Mouse (Mus musculus) bone marrow, adult 2 months (tissue): ENCODE data around the gene Pdik1l. TPM values are rescaled to one million over a fixed set of nuclear protein-coding genes. Genes with fewer than 3 reads are reported as not detected.
"Not testable (repeated sequence)": the region's sequence is repeated elsewhere in the genome, so short reads cannot be mapped to it uniquely, and the experiment has no call there.

Experiments
- H3K27ac ChIP-seq: fragments of 200-500 bp; 2 replicates; pipeline ENCODE4 v1.5.1; 2012; ENCODE audit warnings: low read depth, mild to moderate bottlenecking, control low read depth, inconsistent platforms, low read length; ENCODE audit not compliant: control insufficient read depth, poor library complexity, insufficient read depth
- H3K4me1 ChIP-seq: fragments of 200-500 bp; 2 replicates; pipeline ENCODE4 v1.6.1; 2011; ENCODE audit warnings: low read length; ENCODE audit not compliant: control insufficient read depth, insufficient read depth
- H3K4me3 ChIP-seq: fragments of 200-500 bp; replicated peaks from 2 replicates; pipeline ENCODE3; 2011; ENCODE audit warnings: mild to moderate bottlenecking, low read depth, low read length, control low read depth; ENCODE audit not compliant: control insufficient read depth
- CTCF ChIP-seq: fragments of 200-500 bp; IDR thresholded peaks from 2 replicates; pipeline ENCODE4 v1.5.1; 2011; ENCODE audit warnings: low read length, control low read depth; ENCODE audit not compliant: control insufficient read depth, insufficient read depth
- POLR2A ChIP-seq: fragments of 200-500 bp; IDR thresholded peaks from 2 replicates; pipeline ENCODE4 v1.6.1; 2011; ENCODE audit warnings: low read depth, mild to moderate bottlenecking, control low read depth, low read length, borderline replicate concordance; ENCODE audit not compliant: control insufficient read depth
- WGBS: fragments of 180-500 bp; shearing (Covaris S2); methylation state at CpG from one replicate; pipeline ENCODE4 v1.1.7; 2018; 5-methylcytosine and 5-hydroxymethylcytosine counted together
- polyA plus RNA-seq: library from polyadenylated mRNA; stranded (reverse); fragments of >200 nt; gene quantifications from 2 replicates; pipeline ENCODE4 v1.2.4, GENCODE M21; 2011; ENCODE audit warnings: low replicate concordance; ENCODE audit not compliant: missing spikeins, insufficient read depth, insufficient read length

Gene Pdik1l
- polyA plus RNA-seq, 1 experiment = 5.2 TPM

DNA sequence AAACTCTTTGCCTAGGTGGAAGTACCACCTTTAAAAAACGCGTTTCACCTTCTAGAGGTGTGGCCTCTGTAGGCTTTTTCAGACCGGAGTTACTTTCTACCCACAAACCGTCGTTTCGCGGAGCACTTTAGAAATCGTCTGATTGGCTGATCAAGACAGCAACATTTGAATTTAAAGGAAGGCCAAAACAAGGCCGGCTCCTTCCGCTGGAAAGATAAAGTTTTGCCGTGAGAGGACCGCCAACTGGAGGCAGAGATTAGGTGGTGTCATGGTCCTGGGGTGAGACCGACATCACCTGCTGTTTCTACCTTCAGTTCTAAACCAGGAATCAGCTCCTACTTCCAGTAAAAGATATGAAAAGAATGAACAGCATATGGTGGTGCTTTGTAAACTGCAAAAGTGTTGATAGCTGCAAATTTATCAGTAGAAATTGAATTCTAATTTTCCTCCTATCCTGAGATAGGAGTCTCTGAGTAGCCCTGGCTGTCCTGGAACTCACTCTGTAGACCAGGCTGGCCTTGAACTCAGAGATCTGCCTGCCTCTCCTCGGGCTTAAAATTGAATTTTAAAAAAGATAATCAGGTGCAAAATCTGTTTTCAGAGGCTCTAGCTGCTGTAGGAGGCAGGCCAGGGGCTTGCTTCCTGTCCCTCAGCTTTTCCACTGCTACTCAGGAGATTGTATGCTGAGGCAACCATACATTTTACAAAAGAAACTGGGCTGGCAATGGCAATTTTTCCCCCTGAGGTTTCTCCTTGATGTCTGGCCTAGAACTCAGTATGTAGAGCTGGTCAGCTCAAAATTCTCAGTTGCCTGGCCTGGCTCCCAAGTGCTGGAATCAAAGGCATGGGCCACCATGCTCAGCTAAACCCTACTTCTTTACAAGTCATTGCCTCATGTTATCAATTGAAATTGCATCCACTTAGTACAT, 14.0 kb downstream of the Pdik1l start:
- WGBS = under 1% methylated on average over 14 of the region's 14 CpGs
- peak overlapping the region; percentile 36 for H3K27ac ChIP-seq
- peak overlapping the region; percentile 27 for H3K4me3 ChIP-seq
- TF ChIP-seq CTCF (no peak), POLR2A (no peak)
- H3K4me1 ChIP-seq = no peaks in the 10 kb centered on the region; the same call in 1 of the 2 replicates

DNA sequence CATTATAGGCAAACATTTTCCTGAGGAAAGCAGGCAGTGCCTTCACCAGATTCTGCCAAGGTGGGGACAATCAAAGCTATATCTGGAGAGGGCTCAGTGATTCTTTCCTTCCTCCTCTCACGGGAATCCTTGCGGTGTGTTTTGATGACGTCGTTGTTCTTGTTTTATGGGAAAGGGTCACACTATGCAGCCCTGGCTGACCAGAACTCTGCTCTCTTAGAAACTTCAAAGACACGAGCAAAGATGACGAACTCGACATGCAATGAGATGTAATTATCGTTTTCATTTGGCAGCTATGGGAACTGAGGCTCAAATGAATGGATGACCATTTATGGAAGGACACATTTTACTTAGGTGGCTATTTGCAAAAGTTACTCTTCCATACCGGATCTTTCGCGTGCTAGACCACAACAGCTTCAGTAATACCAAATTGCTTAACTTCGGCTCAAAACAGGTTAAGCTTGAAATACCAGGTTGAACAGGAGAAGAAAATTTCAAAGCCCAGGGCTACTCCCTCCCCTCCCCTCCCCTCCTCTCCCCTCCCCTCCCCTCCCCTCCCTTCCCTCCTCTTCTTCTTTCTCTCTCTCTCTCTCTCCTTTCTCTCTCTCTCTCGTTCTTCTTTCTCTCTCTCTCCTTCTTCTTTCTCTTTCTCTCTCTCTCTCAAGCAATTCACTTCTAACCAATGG, 14.8 kb downstream of the Pdik1l start:
- H3K27ac ChIP-seq = peak overlapping the region; percentile 36
- H3K4me1 ChIP-seq = no peaks in the 10 kb centered on the region; the same call in 1 of the 2 replicates
- whole genome bisulfite sequencing = 2% methylated on average over 13 of the region's 13 CpGs
- TF ChIP-seq CTCF (no peak), POLR2A (no peak)
- H3K4me3 ChIP-seq = peak overlapping the region; percentile 16

DNA sequence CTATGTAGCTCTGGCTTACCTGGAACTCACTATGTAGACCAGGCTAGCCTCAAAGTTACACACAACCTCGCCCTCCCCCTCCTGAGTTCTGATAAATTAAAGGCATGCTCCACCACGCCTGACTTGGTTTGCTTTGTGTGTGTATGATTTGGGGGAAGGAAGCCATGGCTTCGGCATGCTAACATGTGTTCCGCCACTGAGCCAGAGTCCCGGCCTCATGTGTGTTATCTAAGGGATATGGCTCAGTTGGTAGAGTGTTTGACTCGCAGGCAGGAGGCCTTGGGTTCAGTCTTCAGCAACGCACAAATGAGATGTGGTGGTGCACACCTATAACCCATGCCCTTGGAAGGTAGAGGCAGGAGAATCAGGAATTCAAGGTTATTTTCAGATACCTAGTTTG, 15.7 kb downstream of the Pdik1l start:
- WGBS = 78% methylated on average over 7 of the region's 7 CpGs
- Histone ChIP-seq H3K4me1 (no peaks in the 10 kb centered on the region; the same call in 1 of the 2 replicates), H3K4me3 (no peak overlapping the region), H3K27ac (no peak overlapping the region)
- TF ChIP-seq CTCF (no peak), POLR2A (no peak)

DNA sequence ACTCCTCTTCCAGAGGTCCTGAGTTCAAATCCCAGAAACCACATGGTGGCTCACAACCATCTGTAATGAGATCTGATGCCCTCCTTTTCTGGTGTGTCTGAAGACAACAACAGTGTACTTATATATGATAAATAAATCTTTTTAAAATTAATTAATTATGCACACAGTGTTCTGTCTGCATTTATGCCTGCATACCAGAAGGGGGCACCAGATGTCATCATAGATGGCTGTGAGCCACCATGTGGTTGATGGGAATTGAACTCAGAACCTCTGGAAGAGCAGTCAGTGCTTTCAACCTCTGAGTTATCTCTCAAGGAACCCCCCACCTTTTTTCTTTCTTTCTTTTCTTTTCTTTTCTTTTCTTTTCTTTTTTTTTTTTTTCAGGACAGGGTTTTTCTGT, 18.1 kb downstream of the Pdik1l start:
- not testable (repeated sequence) for H3K27ac ChIP-seq, H3K4me1 ChIP-seq, H3K4me3 ChIP-seq
- 0 out of 2 replicates have a peak, but pooled peaks have one; percentile 18 for TF ChIP-seq CTCF

- TF ChIP-seq POLR2A (no peak), CTCF (no peak)
- Histone ChIP-seq H3K27ac (no peak overlapping the region), H3K4me1 (no peaks in the 10 kb centered on the region; the same call in 1 of the 2 replicates), H3K4me3 (no peak overlapping the region)
- 55% methylated on average over 19 of the region's 19 CpGs for WGBS
These were observed 19.5 kb downstream of the Pdik1l start for GRCm38 (mm10) chr4:134268102-134268655.

DNA sequence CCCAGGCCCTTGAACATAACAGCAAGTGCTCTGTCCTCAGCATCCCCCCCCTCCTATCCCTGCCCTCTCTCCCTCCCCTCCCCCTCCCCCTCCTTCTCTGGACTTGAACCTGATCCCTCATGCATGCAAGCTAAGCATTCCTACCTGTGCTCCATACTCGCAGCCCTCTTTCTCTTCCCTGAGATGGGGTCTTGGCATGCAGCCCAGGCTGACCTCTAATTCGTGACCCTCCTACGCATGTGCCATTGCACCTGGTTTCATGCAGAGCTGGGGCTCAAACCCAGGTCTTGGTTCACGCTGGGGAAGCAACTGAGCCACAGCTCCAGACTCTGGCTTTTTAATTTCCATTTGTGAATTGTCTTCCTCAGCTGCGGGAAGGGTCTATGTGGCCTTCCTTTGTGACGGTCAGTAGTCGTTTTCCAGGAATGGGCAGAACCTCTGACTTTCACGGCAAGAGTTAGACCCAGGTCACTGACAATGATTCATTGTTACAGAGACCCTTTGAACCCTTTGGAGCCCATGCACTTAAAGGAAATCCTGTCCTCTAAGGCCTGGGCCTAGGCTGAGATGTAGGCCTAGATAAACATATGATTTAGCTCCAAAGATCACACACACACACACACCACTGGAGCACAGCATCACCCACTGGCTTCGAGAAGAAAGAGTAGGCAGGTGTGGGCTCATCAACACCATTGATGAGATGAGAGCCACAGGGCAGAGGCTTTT, 21.7 kb downstream of the Pdik1l start:
- 77% methylated on average over 9 of the region's 9 CpGs for WGBS
- H3K4me3 ChIP-seq = no peak overlapping the region
- H3K27ac ChIP-seq = no peak overlapping the region
- TF ChIP-seq POLR2A (no peak), CTCF (no peak)
- no peaks in the 10 kb centered on the region for H3K4me1 ChIP-seq

DNA sequence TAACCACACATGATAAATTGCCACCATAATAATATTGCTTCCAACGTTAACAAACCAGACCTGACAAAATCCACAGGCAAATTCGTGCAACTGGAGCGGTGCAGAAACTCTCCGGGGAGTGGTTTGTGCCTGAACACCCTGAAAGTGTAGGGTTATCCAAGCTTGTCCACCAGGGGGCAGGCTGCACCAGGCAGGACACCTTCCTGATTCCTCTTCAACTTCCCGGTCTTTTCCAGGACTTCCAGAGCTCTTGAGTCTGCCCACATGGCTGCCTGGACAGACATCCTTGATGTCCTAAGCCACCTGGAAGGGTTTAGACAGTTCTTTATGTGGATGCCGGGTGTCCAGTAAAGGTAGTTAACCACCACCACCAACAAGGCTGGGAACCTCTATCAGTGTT, 24.5 kb downstream of the Pdik1l start:
- 44% methylated on average over 6 of the region's 6 CpGs for WGBS
- TF ChIP-seq CTCF = peak; percentile 85
- no peak for TF ChIP-seq POLR2A
- Histone ChIP-seq H3K4me3 (no peak overlapping the region), H3K4me1 (no peaks in the 10 kb centered on the region), H3K27ac (no peak overlapping the region)
